Mouse (Mus musculus) embryo, embryonic 9.5 days (tissue): ENCODE results near the gene Gm28035.

Experiments used
- DNase-seq: peaks from one replicate; pipeline ENCODE4 v3.0.0-alpha.2; 2017; ENCODE audit errors: extremely low spot score

Gm28035 gene

DNA sequence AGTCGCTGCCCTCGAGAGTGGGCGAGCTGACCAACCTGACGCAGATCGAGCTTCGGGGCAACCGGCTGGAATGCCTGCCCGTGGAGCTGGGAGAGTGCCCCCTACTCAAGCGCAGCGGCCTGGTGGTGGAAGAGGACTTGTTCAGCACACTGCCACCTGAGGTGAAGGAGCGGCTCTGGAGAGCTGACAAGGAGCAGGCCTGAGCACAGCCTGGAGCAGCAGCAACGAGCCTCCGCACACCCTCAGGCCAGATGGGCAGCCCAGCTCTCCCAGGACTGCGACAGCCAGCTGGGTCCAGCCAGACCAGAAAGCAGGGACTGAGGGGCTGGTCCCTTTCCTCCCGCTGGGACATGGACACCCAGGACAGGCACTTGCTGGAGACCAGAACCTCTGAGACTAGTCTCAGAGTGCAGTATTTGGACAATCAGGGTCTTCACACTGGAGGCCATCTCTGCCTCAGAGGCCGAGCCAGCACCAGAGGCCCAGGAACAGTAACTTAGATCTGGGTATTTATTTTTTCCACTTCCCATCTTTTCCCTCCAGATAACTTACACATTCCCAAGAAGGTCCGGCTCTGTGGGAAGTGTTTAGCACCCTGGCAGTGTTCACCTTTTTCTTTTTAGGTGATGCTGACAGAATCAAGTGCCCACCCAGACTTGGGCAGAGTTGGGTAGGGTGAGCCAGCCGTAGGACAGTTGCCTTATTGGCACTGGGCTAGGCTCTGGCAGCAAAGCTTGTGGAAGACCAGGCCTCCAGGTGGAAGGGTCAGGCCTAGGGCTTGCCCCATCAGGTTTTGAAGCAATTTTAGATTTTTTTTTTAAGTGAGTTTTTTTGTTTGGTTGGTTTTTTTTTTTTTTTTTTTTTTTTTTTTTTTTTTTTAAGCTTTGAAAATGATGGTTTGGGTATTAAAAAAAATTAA lies 21.8 kb downstream of the Gm28035 start:
- DNase-seq = no peak

DNA sequence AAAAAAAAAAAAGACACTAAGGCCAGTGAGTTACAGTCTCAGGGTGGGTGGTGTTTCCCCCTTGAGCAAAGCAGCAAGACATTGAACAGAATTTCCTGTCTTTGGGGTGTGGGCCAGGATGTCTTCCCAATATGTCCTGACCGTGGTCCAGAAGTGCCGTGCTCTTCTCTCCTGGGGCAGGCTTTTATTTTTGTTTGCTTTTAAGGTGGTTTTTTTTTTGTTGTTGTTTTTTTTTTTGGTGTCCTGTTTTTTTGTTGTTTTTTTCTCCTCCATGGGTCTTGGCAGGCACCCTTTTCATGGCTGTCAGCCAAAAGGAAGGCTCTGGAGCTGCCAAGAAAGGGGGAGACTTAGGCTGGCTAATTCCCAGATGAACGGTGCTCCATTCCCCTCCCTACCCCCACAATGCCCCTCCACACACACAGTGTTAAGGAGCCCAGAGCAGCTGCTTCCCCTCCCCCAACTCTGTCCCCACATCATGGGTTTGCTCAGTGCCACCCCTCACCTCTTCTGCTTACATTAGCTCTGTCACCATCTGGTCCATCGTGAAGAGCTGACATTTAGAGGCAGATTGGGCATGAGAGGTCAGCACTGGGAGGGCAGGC lies 22.6 kb downstream of the Gm28035 start:
- no peak for DNase-seq

DNA sequence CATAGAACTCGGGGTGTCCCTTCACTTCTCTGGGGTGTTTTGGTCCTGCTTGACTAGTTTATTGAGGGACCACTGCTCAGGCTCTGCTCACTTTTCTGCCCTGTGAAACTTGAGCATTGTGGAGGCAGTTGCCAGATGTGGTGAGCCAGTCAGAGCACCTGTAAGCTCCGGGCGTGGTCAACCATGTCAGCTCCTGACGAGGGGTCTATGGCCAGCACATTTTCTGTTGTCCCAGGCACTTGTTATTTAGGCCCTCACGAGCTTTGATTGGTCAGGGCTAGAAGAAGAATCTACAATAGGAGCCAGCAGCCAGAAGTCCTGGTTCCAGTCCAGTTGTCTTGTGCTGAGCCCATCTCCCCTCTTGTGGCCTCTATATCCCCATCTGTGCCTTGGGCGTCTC lies 23.4 kb downstream of the Gm28035 start:
- no peak for DNase-seq

DNA sequence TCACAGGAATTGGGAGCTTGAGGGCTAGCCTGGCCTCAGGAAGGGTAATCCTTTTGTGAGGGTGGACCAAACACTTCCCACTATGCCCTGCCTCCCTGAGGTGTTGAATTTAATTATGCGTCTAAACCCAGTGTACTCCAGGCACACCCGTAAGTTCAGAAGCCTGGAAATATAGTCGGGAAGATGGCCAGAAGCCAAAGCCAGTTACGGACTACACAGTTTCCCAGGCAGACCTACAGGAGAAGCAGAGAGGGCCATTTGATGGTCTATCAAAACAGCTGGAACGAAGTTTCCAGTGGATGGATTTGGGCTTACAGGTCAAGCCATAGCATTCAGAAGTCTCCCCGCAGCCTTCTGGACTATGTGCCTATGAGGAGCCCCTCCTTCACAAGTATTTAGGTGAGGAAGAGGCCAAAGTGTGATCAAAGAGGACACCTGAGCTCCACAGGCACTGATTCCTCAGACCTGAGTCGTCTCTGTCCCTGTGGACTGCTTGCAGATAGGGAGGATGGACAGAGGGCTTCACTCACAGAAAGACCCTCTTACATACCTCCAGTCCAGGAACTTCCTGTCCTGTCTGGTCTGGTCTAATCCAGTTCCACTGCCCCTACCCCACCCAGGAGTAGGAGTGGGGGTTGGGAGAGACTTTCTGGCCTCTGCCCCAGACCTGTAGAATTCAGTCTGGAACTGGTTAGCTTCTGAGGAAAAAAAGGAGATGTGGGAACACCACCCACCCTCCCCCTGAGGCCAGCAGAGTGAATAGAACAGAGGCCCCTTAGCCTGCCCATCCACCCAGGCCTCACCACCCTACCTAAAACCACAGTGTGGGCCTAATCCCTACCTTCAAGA lies 24.5 kb downstream of the Gm28035 start:
- DNase-seq = no peak

DNA sequence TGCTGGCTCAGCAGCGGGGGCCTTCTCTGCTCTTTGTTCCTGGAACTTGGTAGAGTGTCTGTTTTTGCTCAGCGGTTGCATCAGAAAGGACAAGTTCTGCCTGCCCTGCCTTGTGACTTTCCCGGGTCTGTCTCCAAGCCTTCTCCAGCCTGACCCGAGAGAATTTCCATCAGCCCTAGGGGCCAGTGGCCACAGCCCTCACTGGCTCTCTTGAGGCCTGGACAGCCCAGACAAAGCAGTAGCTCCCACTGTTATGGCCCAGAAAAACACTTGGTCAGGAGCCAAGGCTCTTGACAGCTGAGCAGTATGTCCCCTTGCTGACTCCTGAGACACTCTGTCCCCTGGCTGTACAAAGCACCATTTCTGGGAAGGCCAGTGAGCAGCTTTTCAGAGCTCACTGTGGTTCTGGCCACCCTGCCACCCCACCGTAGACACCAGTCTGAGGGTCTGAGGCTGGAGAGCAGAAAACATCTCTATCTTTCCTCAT lies 25.4 kb downstream of the Gm28035 start, which contains the start of gene Phyhd1:
Phyhd1 (plus strand) TSS at position 437 of the 487 bp plus-strand sequence.
- no peak for DNase-seq

DNA sequence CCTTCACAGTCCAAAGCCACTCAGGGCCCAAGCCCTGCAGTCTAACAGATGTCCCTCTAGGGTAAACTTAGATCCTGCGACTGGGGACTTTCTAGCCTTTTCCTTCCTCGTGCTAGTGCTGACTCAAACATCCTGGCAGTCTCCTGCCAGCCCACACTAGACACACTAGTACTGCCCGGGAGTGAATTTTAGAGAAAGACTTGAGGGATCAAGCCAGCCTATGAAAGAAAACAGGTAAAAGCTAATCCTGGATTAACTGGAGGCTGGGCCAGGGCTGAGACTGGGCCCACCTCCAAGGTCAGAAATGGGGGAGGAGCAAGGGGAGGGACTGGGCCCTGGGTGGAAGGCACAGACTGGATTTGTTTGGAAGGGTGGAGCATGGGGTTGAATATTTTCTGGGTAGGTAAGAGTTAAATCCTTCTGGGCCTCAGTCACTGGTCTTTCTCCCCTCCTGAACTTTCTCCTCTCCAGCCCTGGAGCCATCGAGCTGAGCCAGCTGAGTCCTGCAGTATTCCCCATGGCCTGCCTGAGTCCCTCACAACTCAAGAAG lies 26.1 kb downstream of the Gm28035 start:
- peak; percentile 45 for DNase-seq

DNA sequence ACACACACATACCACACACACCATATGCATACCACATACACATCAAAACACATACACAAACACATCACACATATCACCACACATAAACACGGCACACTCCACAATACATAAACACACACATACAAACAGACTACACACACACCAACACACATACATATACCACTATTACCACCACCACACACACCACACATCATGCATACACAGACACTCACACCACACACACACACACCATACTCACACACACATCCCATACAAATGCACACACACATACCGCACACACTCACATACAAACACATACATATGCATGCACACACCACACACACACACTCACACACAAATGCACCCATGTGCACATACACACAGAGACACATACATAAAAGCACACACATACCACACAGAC lies 27.1 kb downstream of the Gm28035 start:
- no peak for DNase-seq

DNA sequence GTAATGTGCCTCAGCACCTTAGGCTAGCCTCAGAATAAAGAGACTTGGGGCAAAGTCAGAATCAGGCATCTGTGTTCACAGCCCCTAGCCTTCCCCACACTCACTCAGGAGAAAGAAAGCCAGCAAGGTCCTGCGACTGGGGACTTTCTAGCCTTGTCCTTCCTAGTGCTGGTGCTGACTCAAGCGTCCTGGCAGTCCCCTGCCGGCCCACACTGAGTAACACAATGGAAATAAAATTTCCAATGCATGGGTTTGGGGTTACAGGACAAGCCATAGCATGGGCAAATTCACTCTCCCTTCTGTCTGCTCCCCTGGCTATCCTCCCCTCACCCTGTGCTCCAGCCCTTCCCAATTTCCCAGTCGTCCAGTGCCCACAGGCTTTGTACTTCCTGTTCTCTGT lies 28.0 kb downstream of the Gm28035 start:
- DNase-seq = no peak

DNA sequence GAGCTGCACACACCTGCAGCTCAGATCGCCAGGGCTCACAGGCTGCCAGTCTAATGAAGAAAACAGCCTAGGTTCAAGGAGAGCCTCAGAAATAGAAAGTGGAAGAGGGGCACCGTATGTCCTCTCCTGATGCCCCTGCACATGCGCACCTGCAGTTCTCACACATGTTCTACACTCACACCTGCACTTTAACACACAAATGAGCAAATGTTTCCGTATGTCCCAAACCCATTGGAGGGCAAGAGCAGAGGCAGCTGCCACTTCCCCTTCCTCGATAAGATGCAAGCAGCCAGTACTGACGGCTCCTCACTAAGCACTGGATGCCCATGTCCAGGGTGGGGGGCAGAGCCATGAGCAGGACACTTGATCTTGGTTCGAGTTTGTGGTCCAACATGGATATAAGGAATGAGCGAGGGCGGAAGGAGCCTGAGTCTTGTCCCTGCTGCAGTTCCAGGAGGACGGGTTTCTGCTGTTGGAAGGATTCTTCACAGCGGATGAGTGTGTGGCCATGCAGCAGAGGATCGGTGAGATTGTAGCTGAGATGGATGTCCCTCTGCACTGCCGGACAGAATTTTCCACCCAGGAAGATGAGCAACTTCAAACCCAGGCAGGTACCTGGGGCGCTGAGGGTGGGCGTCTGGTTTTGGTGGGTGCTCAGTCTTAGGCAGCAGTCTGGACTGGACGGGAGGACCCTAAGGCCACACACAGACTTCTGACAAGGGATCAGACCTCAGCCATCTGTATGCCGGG lies 29.0 kb downstream of the Gm28035 start:
- DNase-seq = no peak

DNA sequence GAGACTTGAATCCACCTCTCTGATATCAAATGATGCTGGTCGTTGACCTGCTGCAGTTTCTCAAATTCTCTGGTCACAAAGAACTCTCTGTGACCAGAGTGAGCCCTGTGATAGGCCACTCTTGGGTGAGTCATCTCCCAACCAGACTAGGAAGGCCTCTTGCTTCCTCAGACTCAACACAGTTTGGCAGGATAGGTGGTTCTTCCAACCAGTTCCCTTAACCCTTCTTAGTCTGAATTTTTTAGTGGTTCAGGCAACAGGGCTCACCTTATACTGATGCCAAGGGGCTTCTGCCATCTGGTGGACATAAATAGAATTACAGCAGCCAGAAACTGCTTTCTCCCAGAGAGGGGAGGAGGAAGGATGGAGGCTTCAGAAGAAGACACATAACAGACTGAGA lies 29.8 kb downstream of the Gm28035 start:
- DNase-seq = peak; percentile 57

DNA sequence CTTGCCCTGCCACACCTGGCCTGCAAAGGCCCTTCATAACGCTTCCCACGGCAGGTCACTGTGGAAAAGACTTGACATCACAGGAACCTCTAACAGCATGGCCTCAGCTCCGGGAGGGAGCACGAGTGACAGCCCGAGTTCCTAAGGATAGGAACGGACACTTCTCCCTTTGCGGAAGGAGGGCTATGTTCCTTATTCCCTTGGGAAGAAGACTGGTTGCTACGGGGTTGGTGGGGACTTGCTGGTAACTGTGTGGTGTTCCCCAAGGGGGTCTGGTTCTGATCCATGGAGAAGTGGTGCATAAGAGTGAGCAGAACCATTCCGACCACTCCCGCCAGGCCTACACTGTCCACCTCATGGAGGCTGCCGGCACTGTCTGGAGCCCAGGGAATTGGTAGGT lies 40.4 kb downstream of the Gm28035 start, which contains the start of gene Gm28038:
Gm28038 (plus strand) TSS at position 301 of the 400 bp plus-strand sequence.
- DNase-seq = no peak

DNA sequence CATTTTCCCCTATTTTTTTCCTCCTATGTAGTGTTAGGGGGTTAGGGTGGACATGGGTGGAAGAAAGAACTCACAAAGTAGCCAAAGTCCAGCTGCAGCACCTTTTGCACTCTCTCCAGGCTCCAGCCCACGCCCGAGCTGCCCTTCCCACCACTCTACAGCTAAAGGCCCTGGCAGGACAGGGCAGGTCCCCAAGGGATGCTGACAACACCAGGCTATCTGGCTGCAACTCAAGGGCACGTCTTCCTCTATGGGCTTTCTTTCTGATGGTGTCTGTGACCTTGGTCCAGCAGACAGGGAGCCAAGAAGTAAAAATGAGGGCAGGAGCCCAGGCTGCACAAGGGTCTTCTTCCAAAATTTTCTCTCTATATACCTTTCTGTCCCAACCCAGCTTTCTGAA lies 41.3 kb downstream of the Gm28035 start:
- DNase-seq = no peak

DNA sequence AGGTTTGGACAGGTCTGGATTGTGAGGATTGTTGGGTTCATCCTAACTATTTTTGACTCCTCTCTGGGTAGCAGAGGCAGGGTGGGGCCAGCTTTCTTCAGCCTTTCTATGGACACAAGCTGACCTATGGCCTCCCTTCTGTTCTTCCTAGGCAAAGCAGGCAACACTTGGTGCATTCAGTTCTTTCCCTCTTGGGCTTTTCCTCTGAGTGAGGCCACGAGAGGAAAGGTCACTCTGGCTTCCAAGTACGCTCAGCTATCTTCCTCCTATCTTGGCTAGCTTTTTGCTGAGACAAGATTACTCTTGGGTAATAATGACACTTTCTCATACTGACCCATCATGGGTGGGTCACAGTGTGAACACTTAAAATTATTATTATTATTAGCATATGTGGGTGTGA lies 42.8 kb downstream of the Gm28035 start:
- DNase-seq = no peak

DNA sequence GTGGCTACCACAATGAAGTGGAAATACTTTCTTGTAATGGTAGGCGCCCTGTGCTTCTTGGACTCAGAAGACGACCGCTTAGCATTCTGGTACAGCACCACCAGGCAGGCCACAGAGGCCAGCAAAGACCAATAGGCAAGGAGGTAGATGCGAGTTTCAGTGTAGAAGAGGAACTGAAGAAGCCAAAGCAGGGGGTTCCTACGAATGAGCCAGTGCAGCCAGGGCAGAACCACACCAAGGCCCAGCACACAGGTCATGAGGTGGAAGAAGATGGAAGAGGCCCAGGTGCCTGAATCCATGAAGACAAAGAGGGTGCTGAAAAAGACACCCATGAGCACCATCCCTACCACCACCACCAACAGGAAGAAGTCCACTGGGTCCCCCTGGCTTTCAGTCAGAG lies 44.6 kb downstream of the Gm28035 start:
- DNase-seq = no peak

DNA sequence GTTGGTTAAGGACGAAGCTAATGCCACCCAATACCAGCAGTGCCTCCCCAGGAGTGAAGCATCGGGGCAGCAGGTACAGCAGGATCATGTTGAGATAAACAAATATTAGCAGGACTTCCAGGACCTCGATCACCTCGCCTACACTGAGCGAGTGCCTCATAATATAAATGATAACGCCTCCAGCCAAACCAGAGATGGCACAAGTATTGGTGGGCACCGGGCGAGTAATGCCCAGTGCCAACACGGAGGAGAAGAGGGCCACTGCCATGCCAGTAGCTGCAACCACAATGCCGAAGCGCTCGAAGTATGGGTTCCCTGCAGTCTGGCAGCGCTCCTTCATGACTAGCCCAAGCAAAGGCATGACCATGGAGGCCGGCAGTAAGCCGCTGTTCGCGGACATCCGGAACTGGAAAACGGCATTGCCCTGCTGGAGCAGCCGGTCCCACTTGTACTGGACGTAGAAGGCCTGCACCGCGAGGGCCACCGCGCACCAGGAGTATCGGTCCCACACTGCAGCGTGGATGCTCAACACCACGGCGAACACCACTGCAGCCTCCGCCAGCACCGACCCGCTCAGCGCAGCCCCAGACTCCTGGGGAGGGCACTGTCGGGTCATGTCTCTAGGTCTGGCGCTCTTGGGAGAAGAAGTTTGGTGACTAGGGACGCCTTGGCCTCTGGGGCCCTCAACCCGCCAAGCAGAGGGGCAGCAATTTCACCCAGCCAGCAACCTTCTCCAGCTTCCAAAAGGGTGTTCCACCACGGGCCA lies 45.2 kb downstream of the Gm28035 start:
- DNase-seq = no peak

DNA sequence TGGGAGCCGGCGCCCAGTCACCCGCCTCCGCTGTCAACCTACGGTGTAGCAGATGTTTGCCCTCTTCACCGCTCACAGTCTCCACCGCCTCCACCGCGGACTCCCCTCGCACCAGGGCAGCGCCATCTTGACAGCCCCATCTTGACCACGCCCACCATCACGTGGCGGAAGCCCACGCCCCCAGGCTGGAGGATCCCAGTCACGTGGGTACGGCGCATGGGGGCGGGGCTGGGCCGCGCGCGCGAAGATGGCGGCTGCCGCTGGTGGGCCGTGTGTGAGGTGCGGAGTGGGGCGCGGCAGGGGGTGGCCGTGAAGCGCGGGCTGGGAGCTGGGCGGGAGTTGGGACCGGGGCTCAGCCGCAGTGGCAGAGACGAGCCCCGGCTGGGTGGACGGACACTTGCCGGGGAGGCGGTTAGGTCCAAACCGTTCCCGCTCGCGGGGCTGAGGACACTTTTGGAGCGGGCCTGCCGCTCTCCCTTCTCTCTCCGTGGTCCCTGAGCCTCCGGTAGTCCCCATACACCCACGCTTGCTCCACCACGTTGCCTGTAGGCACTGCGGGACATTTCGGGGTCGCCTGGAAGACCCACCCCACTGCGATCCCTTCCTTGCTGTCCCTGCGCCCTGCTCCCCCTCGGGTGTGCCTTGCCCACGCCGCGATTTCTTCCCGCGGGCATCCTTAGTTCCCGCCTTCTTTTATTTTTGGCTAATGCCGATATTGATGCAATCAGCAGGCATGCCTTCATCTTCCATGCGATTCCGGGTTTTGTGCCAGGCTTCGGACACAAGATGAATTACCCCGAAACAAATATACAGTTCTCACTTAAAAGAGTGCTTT lies 46.0 kb downstream of the Gm28035 start, which contains the start of the genes Dolk and Nup188:
Dolk (minus strand) TSS at position 143 of the 835 bp plus-strand sequence.
Nup188 (plus strand) TSS at position 206 of the 835 bp plus-strand sequence.
- peak; percentile 97 for DNase-seq

DNA sequence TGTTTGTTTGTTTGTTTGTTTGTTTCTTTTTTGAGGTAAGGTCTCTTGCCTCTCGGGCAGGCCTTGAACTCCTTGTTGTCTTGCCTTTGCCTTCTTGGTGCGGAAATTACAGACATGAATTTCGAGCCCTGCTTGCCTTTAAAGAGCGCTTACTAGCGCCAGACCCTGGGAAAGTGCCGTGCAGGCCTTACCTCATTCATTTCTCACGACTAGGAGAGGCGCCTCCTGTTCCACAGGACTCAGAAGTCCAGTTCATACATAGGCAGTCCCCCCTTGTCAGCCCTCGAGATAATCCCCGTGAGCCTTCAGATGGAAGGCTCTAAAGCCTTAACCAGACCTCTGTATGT lies 46.6 kb downstream of the Gm28035 start:
- DNase-seq = no peak

DNA sequence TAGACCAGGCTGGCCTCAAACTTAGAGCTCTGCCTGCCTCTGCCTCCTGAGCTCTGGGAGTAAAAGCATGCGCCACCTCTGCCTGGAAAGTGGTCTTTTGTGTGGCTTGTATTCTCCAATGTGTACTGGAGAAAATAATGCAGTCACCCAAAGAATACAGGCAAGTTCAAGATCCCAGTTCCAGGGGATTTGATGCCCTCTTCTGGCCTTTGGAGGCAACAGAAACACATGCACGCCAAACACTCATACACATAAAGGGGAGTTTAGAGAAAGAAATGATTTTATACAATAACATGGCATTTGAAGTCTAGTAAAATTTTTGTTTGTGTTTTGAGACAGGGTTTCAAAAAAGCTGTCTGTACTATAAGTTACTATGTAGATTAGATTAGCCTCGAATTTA lies 59.2 kb downstream of the Gm28035 start:
- DNase-seq = no peak

DNA sequence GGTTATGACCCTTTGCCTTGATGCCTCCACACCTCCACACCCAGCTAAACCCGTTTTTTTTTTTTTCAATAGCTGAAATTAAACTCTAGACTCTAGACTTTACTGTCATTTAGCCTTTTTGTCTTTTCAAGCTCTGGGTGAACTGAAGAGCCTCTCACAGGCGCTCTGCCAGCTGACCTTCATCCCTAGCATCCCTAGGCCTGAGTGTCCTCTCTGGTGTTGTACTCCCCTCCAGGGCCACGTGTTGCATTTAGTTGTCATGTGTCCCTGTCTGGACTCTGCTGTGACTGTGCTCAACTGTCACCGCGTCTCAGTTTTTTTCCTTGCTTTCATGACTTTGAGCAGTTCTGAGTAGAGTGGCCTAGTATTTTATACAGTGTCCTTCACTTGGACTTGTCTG lies 59.6 kb downstream of the Gm28035 start:
- DNase-seq = no peak
